Mouse (Mus musculus) heart, embryonic 12.5 days (tissue): ENCODE measurements at regions not wholly inside any gene's neighbourhood (a gene's known extent, or its start where the extent isn't known, plus 50 kb on each side); places are given as distances from the start of the nearest gene placed in this dataset.

Source experiments
- ATAC-seq: fragments of 200-750 bp; cut with Nextera tagmentation; 2 replicates; pipeline ENCODE4 v1.8.0; 2017; ENCODE audit warnings: moderate TSS enrichment, moderate library complexity; ENCODE audit not compliant: insufficient number of reproducible peaks, low FRiP score
- H3K27ac ChIP-seq: fragments of 300-500 bp; sonication (generic); 2 replicates; pipeline ENCODE4 v1.5.1; 2016; ENCODE audit warnings: mild to moderate bottlenecking, moderate library complexity; ENCODE audit not compliant: poor library complexity, severe bottlenecking
- H3K27me3 ChIP-seq: fragments of 300-500 bp; sonication (generic); replicated peaks from 2 replicates; pipeline ENCODE4 v1.6.1; 2016; ENCODE audit warnings: mild to moderate bottlenecking, moderate library complexity
- H3K36me3 ChIP-seq: fragments of 300-500 bp; sonication (generic); 2 replicates; pipeline ENCODE4 v1.6.1; 2016; ENCODE audit warnings: mild to moderate bottlenecking, moderate library complexity
- H3K4me1 ChIP-seq: fragments of 300-500 bp; sonication (generic); replicated peaks from 2 replicates; pipeline ENCODE4 v1.6.1; 2016; ENCODE audit warnings: mild to moderate bottlenecking
- H3K4me2 ChIP-seq: fragments of 300-500 bp; sonication (generic); 2 replicates; pipeline ENCODE4 v1.6.1; 2016; ENCODE audit warnings: mild to moderate bottlenecking, moderate library complexity
- H3K4me3 ChIP-seq: fragments of 300-500 bp; sonication (generic); 2 replicates; pipeline ENCODE4 v1.5.1; 2016; ENCODE audit warnings: mild to moderate bottlenecking
- H3K9ac ChIP-seq: fragments of 300-500 bp; sonication (generic); 2 replicates; pipeline ENCODE4 v1.6.1; 2016; ENCODE audit warnings: mild to moderate bottlenecking, moderate library complexity
- H3K9me3 ChIP-seq: fragments of 300-500 bp; sonication (generic); replicated peaks from 2 replicates; pipeline ENCODE4 v1.6.1; 2016; ENCODE audit warnings: mild to moderate bottlenecking, moderate library complexity
- whole genome bisulfite sequencing: fragments of 180-500 bp; shearing (Covaris S2); methylation state at CpG from one replicate; pipeline ENCODE4 v1.1.7; 2016; 5-methylcytosine and 5-hydroxymethylcytosine counted together

DNA sequence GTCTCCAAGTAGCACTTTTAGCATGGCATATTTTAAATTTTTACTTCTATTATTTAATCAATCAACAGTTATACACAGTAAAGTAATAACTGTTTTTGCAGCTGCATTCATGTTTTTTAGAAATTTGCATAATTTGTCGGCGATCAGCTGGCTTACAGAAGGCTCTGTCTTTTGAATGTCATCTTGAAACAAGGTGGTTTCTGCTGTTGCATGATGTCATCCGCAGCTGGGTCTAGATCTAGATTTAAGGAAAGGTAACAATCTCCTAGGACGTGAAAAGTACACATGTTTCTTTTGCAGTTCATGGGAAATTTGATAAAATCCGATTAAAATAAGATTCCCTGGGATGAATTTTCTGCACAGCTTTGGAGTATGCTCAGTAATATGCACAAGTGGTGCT is 534.9 kb downstream of the Ttll7 start:
- H3K9ac ChIP-seq: no peak overlapping the region
- H3K4me1 ChIP-seq: no peaks in the 10 kb centered on the region
- H3K9me3 ChIP-seq: no peaks in the 10 kb centered on the region
- H3K27ac ChIP-seq: no peak overlapping the region
- H3K27me3 ChIP-seq: no peaks in the 10 kb centered on the region
- H3K36me3 ChIP-seq: no peaks in the 10 kb centered on the region
- WGBS: 79% methylated on average over 5 of the region's 5 CpGs
- H3K4me3 ChIP-seq: no peak overlapping the region
- H3K4me2 ChIP-seq: no peak overlapping the region
- ATAC-seq: no peak

GRCm38 (mm10) chr3:147398298-147398697 is 546.1 kb downstream of the Ttll7 start:
- WGBS: 83% methylated on average over 8 of the region's 8 CpGs
- no peaks in the 10 kb centered on the region for H3K4me1 ChIP-seq
- no peak overlapping the region for H3K9ac ChIP-seq
- no peak overlapping the region for H3K27ac ChIP-seq
- ATAC-seq: no peak
- no peaks in the 10 kb centered on the region for H3K36me3 ChIP-seq
- H3K9me3 ChIP-seq: no peaks in the 10 kb centered on the region
- H3K4me2 ChIP-seq: no peak overlapping the region
- H3K4me3 ChIP-seq: no peak overlapping the region
- H3K27me3 ChIP-seq: no peaks in the 10 kb centered on the region

DNA sequence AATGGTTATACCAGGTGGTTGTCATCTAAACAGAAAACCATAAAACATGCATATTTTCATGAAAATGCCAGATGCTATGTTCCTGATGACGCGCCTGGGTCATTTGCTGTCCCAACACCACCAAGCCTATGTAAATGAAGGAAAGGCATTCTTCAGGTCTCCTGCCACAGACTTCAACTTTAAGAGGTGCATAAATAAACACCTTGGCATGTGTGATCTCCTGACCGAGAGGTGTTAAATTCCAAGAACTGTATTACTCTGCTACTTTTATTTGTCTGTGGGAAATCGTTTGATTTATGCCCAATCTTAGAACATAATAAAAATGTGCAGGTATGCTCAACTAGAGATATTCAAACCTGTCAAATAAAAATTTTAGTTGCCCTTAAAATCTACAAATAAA is 560.1 kb downstream of the Ttll7 start:
- H3K27me3 ChIP-seq: no peaks in the 10 kb centered on the region
- H3K4me2 ChIP-seq: no peak overlapping the region
- WGBS: 78% methylated on average over 4 of the region's 4 CpGs
- 0 out of 2 replicates have a peak, but pooled peaks cover 4% of the 10 kb centered on the region for H3K4me1 ChIP-seq
- no peak overlapping the region for H3K9ac ChIP-seq
- H3K9me3 ChIP-seq: no peaks in the 10 kb centered on the region
- no peaks in the 10 kb centered on the region for H3K36me3 ChIP-seq
- H3K4me3 ChIP-seq: no peak overlapping the region
- no peak for ATAC-seq
- H3K27ac ChIP-seq: no peak overlapping the region

- ATAC-seq: no peak
Measured at GRCm38 (mm10) chr3:147416926-147417325, 564.8 kb downstream of the Ttll7 start.

GRCm38 (mm10) chr3:147419129-147419528 is 567.0 kb downstream of the Ttll7 start:
- Histone ChIP-seq H3K27ac (no peak overlapping the region), H3K4me2 (no peak overlapping the region), H3K9me3 (no peaks in the 10 kb centered on the region), H3K27me3 (no peaks in the 10 kb centered on the region), H3K9ac (no peak overlapping the region), H3K36me3 (no peaks in the 10 kb centered on the region), H3K4me1 (0 out of 2 replicates have a peak, but pooled peaks cover 4% of the 10 kb centered on the region), H3K4me3 (no peak overlapping the region)
- 51% methylated on average over 3 of the region's 3 CpGs for WGBS
- no peak for ATAC-seq

More at GRCm38 (mm10) chr3:147416926-147417325, 564.8 kb downstream of the Ttll7 start:
- Histone ChIP-seq H3K4me3 (no peak overlapping the region), H3K27ac (no peak overlapping the region), H3K9me3 (no peaks in the 10 kb centered on the region), H3K36me3 (no peaks in the 10 kb centered on the region), H3K27me3 (no peaks in the 10 kb centered on the region), H3K4me1 (0 out of 2 replicates have a peak, but pooled peaks cover 4% of the 10 kb centered on the region), H3K9ac (no peak overlapping the region), H3K4me2 (no peak overlapping the region)
- 37% methylated on average over 3 of the region's 3 CpGs for WGBS

- Histone ChIP-seq H3K36me3 (no peaks in the 10 kb centered on the region), H3K9me3 (no peaks in the 10 kb centered on the region), H3K27me3 (no peaks in the 10 kb centered on the region), H3K4me2 (no peak overlapping the region), H3K9ac (no peak overlapping the region), H3K4me3 (no peak overlapping the region), H3K4me1 (no peaks in the 10 kb centered on the region), H3K27ac (no peak overlapping the region)
- 73% methylated on average over 5 of the region's 5 CpGs for WGBS
- ATAC-seq: no peak
Measured at GRCm38 (mm10) chr3:147422196-147422595, 570.0 kb downstream of the Ttll7 start.

DNA sequence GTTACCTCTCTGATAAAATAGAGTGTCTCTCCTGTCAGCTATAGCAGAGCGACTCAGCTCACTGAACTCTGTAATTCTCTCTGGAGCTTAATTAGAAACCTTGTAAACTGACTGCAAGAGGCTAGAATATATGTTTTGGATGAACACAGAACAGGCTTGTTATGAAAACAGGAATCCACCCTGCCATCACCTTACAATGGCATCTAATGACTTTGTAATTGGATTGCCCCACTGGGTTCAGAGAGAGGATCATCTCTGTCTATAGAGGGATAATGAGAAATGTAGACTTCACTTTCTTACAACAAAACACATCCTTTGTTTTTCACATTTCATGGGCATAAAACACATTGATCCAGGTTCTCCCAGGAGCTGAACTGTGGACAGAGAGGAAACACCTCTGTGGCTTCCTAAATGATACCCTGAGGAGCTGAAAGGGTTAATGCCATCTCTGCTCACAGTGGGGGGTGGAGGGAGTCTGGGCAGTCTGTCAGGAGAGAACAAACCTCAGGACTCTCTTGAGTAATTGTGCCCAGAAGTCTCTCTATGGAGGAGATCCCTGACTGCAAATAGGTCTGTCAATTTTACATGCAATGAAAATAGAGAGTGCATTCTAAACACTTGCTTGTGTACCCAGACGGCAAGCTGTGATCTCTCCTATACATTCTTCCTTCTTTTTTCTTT is 571.9 kb downstream of the Ttll7 start:
- H3K27ac ChIP-seq: no peak overlapping the region
- no peak for ATAC-seq

GRCm38 (mm10) chr3:147428837-147429236 is 576.7 kb downstream of the Ttll7 start:
- Histone ChIP-seq H3K9ac (no peak overlapping the region), H3K9me3 (no peaks in the 10 kb centered on the region), H3K27me3 (no peaks in the 10 kb centered on the region), H3K4me1 (no peaks in the 10 kb centered on the region), H3K27ac (no peak overlapping the region), H3K4me2 (no peak overlapping the region), H3K36me3 (no peaks in the 10 kb centered on the region), H3K4me3 (no peak overlapping the region)
- WGBS: 63% methylated on average over 10 of the region's 10 CpGs
- no peak for ATAC-seq

More for the DNA sequence above, 571.9 kb downstream of the Ttll7 start:
- WGBS: 55% methylated on average over 2 of the region's 2 CpGs
- no peaks in the 10 kb centered on the region for H3K27me3 ChIP-seq
- no peaks in the 10 kb centered on the region for H3K4me1 ChIP-seq
- H3K9ac ChIP-seq: no peak overlapping the region
- no peaks in the 10 kb centered on the region for H3K36me3 ChIP-seq
- no peak overlapping the region for H3K4me2 ChIP-seq
- no peak overlapping the region for H3K4me3 ChIP-seq
- no peaks in the 10 kb centered on the region for H3K9me3 ChIP-seq

DNA sequence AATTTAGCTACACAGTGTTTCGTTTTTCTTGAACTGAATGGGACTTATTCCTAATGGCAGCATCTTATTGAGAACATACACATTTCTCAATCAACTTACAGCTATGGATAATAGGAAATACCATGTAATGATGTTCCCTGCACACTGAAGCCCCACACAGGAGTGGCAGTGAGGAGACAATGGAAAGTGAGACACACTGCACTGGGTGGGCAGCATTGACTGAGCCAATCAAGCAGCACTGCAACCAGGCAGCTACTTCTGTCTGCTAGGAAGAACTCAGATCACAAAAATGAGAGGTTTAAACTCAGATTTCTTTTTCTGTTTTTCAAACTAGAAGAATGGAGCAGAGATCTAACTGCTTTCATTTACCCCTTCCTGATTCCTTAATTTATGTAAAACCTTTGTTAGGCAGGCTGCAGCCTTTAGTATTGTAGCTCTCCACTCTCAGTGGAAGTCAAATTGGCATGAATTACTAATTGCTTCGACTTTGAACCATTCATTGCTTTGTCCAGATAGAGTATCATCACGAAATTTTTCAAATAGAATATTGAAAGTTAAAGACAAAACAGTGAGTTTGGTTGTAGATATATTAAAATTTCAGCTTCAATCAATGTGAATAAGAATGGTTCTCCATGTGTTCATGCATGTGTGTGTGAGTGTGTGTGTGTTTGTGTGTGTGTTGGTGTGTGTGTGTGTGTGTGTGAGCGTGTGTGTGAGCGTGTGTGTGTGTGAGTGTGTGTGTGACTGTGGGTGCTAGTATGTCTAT is 590.9 kb downstream of the Ttll7 start:
- H3K27me3 ChIP-seq: no peaks in the 10 kb centered on the region
- no peaks in the 10 kb centered on the region for H3K36me3 ChIP-seq
- H3K9me3 ChIP-seq: no peaks in the 10 kb centered on the region
- H3K27ac ChIP-seq: no peak overlapping the region
- H3K9ac ChIP-seq: no peak overlapping the region
- H3K4me3 ChIP-seq: no peak overlapping the region
- ATAC-seq: no peak
- WGBS: 60% methylated on average over 5 of the region's 5 CpGs
- H3K4me1 ChIP-seq: no peaks in the 10 kb centered on the region
- H3K4me2 ChIP-seq: no peak overlapping the region

- Histone ChIP-seq H3K27me3 (no peaks in the 10 kb centered on the region), H3K27ac (no peak overlapping the region), H3K36me3 (no peaks in the 10 kb centered on the region), H3K9ac (no peak overlapping the region), H3K4me1 (no peaks in the 10 kb centered on the region), H3K4me2 (no peak overlapping the region), H3K4me3 (no peak overlapping the region), H3K9me3 (no peaks in the 10 kb centered on the region)
- ATAC-seq: no peak
Measured at GRCm38 (mm10) chr3:147443691-147443960, 591.5 kb downstream of the Ttll7 start.

DNA sequence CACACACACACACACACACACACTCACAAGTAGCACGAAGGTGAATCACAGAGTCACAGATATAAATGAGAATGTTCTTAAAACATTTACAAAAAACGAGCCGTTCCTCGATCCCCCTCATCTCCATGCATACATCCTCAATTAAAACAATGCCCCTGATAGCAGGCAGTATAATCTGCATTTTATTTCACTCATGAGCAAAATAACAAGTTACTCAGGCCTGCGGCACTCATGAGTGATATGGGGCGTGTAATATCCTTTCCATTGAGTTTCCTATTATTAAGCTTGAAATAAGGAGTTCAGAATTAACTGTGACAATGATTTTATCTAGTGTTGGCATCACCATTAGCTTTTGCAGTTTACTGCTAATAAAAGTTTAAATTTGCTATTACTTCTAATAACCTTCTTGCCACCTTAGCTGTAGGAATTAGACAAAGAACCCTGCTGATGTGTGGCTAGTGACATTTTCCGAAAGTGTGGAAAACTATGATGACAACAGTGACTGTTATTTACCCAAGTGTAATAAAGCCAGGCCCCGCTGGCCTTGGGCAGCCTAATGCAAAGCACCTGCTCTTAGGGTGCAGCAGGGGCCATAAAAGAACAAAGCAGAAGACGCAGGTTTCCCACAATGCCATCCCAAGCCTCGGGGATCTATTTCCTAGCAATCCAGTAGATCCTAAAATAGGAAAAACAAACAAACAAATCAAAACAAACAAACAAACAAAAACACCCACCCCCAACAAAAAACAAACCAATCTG is 592.0 kb downstream of the Ttll7 start:
- Histone ChIP-seq H3K27me3 (no peaks in the 10 kb centered on the region), H3K27ac (no peak overlapping the region), H3K4me3 (no peak overlapping the region), H3K9me3 (no peaks in the 10 kb centered on the region), H3K36me3 (no peaks in the 10 kb centered on the region), H3K9ac (no peak overlapping the region), H3K4me1 (no peaks in the 10 kb centered on the region), H3K4me2 (no peak overlapping the region)
- no peak for ATAC-seq
- 78% methylated on average over 10 of the region's 10 CpGs for WGBS
